Mouse (Mus musculus) spleen, postnatal 36 days (tissue): ENCODE results near the gene Hnrnph3.
A peak's percentile ranks its signal among the peaks of the same experiment; 100 is the strongest.

ENCODE experiments used
- DNase-seq, 2 experiments: peaks; one replicate each; pipeline ENCODE4 v3.0.0; 2022; ENCODE audit warnings: low spot score in 2 of 2, mixed read lengths in 1 of 2

Gene Hnrnph3

DNA sequence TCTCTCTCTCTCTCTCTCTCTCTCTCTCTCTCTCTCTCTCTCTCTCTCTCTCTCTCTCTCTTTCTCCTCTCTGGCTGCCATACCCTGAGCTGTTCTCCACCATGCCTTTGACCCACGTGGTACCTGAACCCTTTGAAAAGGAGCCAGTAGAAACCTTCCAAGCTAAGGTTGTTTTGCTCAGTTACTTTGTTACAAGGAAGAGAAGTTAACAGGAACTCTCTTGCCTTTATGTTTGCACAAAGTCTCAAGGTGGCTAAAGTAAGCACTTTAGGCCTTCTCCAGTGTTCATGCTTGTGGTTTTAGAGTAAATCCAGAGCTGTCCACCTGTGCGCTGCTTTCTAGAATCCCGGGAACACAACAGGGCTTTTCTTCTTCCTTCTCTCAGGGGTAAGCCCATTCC lies 8.2 kb upstream of the Hnrnph3 start:
- no peak for DNase-seq

DNA sequence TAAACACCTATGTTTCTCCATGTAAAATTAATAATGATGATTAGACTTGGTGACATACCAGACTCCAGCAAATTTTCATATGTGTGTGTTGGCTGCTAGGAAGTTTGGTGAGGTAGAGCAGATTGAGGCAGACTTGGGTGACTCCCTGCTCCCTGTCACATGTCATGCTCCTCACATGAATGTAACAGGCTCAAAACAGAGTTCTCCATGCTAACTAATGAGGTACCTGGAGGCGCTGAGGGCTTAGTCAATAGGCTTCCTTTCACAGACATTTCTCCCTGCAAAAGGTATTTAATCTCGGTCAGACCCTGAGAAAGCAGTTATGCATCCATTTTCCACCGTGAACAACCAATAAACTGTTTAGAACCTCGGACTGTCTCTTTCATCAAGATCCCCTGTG lies 4.4 kb upstream of the Hnrnph3 start:
- no peak for DNase-seq

GRCm38 (mm10) chr10:63027376-63028161 lies 3.6 kb upstream of the Hnrnph3 start:
- no peak for DNase-seq

GRCm38 (mm10) chr10:63026795-63027160 lies 2.8 kb upstream of the Hnrnph3 start:
- no peak for DNase-seq

- DNase-seq: no peak
Observed at GRCm38 (mm10) chr10:63026156-63026794, 2.3 kb upstream of the Hnrnph3 start.

- DNase-seq: no peak
Observed at GRCm38 (mm10) chr10:63025491-63026011, 1.5 kb upstream of the Hnrnph3 start.

- no peak for DNase-seq
Observed at GRCm38 (mm10) chr10:63025016-63025415, 999 bp upstream of the Hnrnph3 start.

GRCm38 (mm10) chr10:63024580-63024910 lies 528 bp upstream of the Hnrnph3 start:
- DNase-seq: peak; percentile 44 to 50

DNA sequence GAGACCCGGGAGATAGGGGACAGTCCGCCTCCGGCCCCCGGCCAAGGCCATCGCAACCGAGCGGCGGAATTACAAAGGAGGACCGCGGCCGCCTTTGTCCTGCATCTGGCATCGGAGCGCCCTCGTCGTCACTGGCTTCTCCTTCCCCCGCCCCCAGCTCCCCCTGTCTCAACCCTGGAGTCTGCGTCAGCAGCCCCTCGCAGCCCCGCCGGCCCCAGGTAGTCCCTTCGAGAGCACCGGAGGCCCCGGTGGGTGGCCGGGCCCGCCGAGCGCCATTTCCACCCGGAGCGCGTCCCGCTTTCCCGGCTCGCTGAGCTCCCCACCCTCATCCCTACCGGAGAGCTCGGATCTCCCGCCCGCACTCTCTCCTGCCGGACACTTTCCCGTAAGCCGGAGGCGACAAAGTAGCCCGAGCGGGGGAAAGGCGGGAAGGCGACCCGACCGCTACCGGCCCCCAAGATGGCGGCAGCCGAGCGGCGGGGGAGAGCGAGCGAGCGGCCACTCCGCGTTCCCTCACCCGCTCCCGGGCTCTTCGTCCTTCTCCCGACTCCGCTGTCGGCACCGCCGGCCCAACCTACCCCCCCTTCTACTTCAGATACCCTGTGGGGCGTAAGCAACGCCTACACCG lies 782 bp downstream of the Hnrnph3 start:
- peak; percentile 53 to 57 for DNase-seq

- no peak for DNase-seq
Observed at GRCm38 (mm10) chr10:63022541-63023120, 1.4 kb downstream of the Hnrnph3 start.

GRCm38 (mm10) chr10:63021702-63022101 lies 2.3 kb downstream of the Hnrnph3 start:
- no peak for DNase-seq

GRCm38 (mm10) chr10:63019304-63019703 lies 4.7 kb downstream of the Hnrnph3 start:
- no peak for DNase-seq

DNA sequence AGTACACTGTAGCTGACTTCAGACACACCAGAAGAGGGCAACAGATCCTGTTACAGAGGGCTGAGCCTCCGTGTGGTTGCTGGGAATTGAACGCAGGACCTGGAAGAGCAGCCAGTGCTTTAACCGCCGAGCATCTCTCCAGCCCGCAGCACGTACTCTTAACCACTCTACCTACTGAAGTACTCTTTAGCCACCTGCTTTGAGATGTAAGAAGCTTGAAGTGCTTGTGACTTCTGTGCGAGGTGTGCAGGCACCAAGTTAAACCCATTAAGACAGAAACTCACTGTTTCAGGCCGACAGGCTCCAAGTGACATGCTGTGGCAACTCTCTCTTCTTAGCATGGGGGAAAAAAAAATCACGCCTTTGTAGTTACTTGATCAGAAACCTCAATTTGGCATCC lies 9.8 kb downstream of the Hnrnph3 start:
- DNase-seq: no peak

- no peak for DNase-seq
Observed at GRCm38 (mm10) chr10:63013476-63013875, 10.5 kb downstream of the Hnrnph3 start.

- DNase-seq: no peak
Observed at GRCm38 (mm10) chr10:63011556-63011955, 12.5 kb downstream of the Hnrnph3 start.

DNA sequence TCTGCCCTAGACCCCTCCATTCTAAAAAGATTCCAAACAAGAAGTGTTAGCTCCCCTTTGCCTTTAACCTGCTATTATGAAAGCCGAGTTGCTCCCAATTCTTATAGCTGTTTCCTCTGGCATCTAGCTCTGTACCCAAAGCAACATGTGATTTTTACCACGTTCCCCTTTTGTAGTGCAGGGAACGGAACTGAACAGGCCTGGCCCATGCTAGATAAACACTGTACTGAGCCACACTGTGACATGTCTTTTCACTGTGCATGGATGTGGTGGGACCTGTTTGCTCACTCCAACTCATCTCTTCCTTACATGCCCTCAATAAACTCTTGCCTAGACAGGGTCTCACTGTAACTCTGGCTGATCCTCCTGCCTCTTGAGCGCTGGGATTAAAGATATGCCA lies 13.7 kb downstream of the Hnrnph3 start:
- DNase-seq: no peak

DNA sequence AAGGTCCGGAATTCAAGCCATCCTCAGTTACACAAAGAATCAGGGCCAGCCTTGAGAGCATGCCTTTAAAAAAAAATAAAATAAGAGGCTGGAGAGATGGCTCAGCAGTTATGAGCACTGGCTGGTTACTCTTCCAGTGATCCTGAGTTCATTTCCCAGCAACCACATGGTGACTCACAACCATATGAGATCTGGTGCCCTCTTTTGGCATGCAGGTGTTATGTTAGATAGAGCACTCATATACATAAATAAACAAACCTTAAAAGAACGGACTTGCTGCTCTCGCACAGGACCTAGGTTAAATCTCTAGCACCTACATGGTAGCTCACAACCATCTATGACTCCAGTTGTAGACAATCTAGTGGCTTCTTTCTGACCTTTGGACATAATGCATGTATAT lies 15.8 kb downstream of the Hnrnph3 start:
- DNase-seq: no peak

DNA sequence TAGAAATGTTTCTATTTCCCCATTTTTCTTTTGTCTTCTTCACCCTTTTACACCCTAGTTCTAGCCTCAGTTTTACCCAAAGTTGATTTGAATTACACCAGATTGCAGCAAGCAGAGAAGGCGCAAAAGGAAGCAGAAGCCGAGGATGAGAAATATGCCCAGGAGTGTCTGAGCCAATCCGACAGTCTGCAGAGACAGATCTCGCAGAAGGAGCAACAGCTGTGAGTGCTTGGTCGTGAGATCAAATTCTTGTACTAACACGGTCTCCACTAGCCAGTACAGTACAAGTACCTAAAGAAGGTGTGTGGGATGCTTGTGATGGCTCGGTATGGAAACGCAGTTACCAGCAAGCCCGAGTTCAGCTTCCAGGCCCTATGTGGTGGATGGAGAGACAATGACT lies 19.5 kb downstream of the Hnrnph3 start:
- no peak for DNase-seq

GRCm38 (mm10) chr10:63003252-63003651 lies 20.8 kb downstream of the Hnrnph3 start:
- no peak for DNase-seq

DNA sequence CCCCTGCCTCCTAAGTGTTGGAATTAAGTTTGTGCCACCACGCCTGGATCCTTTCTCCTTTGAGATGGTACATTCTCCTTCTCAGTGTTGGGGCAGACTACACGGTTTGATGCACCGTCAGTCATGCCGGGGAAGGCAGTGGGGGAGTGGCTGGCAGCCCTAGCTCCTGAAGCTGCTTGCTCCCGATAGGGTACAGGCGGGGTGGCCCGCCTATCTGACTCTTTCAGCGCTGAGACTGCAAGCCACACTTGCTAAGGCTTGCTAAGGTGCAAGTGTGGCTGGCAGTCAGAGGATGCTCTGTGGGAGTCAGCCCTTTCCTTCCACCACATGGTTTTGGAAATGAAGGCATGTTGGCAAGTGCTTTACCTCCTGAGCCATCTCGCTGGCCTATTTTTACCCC lies 23.4 kb downstream of the Hnrnph3 start:
- DNase-seq: peak; percentile 21 to 33

- DNase-seq: no peak
Observed at GRCm38 (mm10) chr10:62993991-62994390, 30.0 kb downstream of the Hnrnph3 start.

DNA sequence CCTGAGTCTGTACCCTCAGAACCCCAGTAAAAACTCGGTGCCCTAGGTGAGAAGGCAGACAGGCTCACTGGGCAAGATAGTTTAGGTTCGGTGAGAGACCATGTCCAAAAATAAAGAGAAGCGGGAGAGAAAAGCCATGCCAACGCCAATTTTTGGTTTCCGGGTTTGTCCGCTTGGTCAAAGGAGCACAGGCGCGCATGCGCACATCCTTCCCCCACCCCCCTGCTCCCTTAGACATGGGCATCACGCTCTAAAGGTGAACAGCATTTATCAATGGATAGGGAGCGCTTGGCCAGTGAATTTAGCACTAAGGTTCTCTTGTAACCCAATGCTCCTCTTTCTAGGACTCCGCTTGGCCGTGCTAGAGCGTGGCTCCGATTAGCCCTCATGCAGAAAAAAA lies 33.4 kb downstream of the Hnrnph3 start:
- no peak for DNase-seq

DNA sequence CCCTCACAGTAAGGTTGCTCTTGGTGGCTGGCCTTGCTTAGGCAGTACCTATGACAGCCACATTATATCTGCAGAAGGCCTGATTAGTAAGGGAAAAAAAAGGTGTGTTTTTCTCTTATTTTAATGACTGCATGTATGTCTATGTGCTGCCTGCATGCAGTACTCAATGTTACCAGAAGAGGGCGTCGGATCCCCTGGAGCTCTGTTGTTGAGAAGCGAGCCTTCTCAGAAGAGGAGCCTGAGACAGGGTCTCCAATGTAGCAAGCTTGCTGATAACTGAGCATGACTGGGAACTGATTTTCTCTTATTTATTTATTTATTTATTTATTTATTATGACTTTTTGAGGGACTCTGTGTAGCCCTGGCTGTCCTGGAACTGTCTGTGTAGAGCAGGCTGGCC lies 36.7 kb downstream of the Hnrnph3 start:
- no peak for DNase-seq
